Mouse (Mus musculus) neutrophil, adult 5-6 weeks (primary cell): Measurements from ENCODE around the gene Fam221a. TPM values are rescaled to one million over a fixed set of nuclear protein-coding genes. Genes with fewer than 3 reads are reported as not detected.
"Not testable (repeated sequence)": the region's sequence is repeated elsewhere in the genome, so short reads cannot be mapped to it uniquely, and the experiment has no call there.

Experiments used
- ATAC-seq: fragments of 151-379, 151-347 bp; 2 replicates; pipeline ENCODE4 v1.8.0; 2017; ENCODE audit warnings: mild to moderate bottlenecking, moderate TSS enrichment; ENCODE audit not compliant: insufficient number of reproducible peaks, poor library complexity, low FRiP score, severe bottlenecking; ENCODE audit errors: extremely low read depth
- total RNA-seq: library from RNA; stranded (forward); fragments of 200-1000 nt; gene quantifications from 2 replicates; pipeline ENCODE4 v1.2.3, GENCODE M21; 2017

Fam221a gene
- total RNA-seq, 1 experiment from 2014 or later = 2.2 TPM

- ATAC-seq = no peak
Observed at GRCm38 (mm10) chr6:49372705-49373104, 5.2 kb downstream of the Fam221a start.

- no peak for ATAC-seq
Observed at GRCm38 (mm10) chr6:49373943-49374342, 6.4 kb downstream of the Fam221a start.

GRCm38 (mm10) chr6:49378328-49378727 lies 10.8 kb downstream of the Fam221a start:
- ATAC-seq = no peak

- no peak for ATAC-seq
Observed at GRCm38 (mm10) chr6:49394276-49394675, 26.7 kb downstream of the Fam221a start.

GRCm38 (mm10) chr6:49395316-49395715 lies 27.8 kb downstream of the Fam221a start, which contains the start of gene Stk31:
Gene Stk31, plus strand, starts transcription at chr6:49395604.
- no peak for ATAC-seq

GRCm38 (mm10) chr6:49397466-49397865 lies 29.9 kb downstream of the Fam221a start:
- no peak for ATAC-seq

- ATAC-seq = no peak
Observed at GRCm38 (mm10) chr6:49398365-49398764, 30.8 kb downstream of the Fam221a start.

GRCm38 (mm10) chr6:49410830-49411229 lies 43.3 kb downstream of the Fam221a start:
- no peak for ATAC-seq

GRCm38 (mm10) chr6:49412967-49413366 lies 45.4 kb downstream of the Fam221a start:
- not testable (repeated sequence) for ATAC-seq

GRCm38 (mm10) chr6:49415971-49416370 lies 48.4 kb downstream of the Fam221a start:
- no peak for ATAC-seq

- no peak for ATAC-seq
Observed at GRCm38 (mm10) chr6:49437306-49437705, 69.8 kb downstream of the Fam221a start.

Other genes with a start within 250 kb of the Fam221a start
- gene Igf2bp3, start 152.8 kb upstream of the Fam221a start, total RNA-seq = 0.35 and 0.74 TPM in 2 replicates
- gene Tra2a, start 103.7 kb upstream of the Fam221a start, total RNA-seq = 184 and 191 TPM in 2 replicates
- 22.1 and 24.9 TPM in 2 replicates for gene Ccdc126, start 48.5 kb upstream of the Fam221a start, total RNA-seq
- gene Stk31, start 27.9 kb downstream of the Fam221a start, total RNA-seq = 0.70 TPM in 1 of 2 replicates, not detected in the other